Mouse (Mus musculus) liver (tissue): ENCODE measurements around the gene Lrrc42.

Experiments
- DNase-seq: peaks from one replicate; pipeline ENCODE4 v3.0.0-alpha.2; 2020; ENCODE audit warnings: mixed read lengths

Gene Lrrc42

DNA sequence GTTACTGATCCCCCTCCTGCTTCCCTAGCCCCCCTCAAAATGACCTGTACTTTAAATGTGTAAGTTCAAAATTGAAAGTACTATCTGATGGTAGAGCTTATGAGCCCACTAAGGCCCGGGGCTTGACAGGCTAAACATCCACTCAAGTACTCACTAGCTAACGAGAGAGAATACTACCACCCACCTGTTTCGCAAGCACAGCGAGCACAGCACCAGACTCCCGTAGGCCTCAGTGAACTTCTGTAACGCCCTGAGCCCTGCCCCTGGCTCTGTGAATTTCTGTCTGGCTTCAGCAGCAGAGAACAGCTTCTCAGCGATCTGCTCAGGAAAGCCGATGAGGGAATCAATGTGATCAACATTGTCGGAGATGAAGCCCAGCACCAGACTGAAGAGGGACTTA lies 6.2 kb downstream of the Lrrc42 start:
- DNase-seq, result peak; percentile 9

DNA sequence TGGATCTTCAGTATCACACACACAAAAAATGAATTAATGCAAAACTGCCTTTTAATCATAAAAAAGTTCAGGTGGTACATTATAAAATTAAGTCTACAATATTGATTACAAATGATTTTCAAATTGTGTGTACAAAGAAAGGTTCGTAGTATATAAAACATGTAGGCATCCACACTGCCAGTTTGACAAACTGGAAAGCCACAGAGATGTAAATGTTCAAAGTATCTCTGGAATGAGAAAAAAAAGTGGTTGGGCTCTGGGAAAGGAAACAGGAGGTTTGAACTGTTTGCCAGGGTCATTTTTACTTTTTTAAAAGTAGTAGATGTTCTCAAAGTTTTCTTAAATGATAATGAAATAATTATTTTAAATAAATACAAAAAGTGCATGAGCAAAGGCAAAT lies 7.3 kb downstream of the Lrrc42 start:
- no peak for DNase-seq

DNA sequence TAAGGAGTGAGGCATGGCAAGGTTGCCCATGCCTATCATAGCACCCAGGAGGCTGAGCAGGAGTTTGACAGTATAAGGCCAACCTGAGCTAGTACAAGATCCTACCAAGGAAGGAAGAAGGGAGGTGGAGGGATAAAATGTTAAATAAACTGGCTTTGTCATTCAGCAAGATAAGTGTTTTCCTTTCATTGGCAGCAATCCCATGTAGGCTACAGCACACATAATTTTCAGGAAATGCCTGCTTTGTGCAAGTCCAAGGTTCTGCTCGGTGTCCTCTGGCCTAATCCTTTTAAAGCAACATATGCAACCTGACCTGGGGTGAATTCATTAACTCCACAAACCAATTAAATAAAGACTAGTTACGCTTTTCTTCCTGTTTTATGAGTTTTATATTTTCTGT lies 8.0 kb downstream of the Lrrc42 start:
- DNase-seq, result no peak

DNA sequence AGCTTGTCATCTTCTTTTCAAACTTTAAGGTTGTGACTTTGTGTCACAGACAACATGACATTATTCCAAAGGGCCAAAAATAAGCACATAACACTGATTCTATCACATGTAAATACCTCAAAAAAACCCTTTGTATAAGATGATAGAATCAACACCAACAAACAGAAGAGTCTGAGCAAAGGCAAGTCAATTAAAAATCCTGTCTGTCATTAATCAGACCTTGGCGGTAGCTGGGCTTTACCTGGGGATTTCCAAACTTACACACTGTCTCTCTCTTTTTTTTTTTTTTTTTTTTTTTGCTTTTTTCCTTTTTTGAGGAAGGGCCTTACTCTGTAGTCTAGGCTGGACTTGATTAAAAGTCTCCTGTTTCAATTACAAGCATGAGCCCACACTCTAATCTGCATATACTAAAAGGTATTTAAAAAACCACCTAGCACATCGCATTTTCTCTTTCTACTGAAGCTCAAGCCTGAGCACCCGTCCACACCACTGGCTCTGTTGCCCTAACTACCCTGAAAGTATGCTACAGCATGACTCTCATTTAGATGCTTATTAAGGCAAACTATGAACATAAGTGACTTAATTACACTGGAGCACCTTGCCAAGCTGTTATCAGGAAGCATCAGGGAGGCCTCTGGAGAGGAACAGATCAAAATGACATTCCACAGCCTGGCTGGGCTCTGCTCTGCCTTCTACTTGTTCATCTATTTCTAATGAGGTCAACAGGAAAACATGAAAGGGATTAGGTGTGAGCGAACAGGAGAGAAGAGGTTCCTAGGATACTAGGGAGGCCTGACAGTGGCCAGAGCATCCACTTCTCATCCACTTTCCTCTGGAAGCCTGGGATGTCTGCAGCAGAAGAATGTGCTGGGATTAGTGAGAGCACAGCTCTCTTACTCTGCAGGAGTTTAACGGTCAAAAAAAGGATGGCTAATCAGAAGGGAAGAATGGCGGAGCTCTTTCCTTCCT lies 9.7 kb downstream of the Lrrc42 start:
- no peak for DNase-seq

DNA sequence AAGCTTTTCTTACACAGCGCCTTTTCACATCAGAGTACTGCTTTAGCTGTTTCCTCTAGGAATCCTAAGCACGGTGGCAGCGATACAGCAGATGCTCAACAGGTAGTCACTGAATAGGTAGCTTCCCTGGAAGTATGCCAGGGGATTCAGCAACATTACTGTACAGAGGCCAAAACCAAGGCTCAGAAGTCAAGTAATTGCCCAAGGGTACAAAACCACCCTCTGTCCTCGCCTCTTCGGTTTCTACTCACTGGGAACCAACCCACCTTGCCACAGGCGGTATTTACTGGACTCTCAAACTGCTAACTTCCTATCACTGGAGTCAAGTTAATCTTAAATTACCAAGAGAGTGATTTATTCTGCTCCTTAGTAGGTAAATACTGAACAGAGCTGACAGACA lies 13.1 kb downstream of the Lrrc42 start:
- no peak for DNase-seq

DNA sequence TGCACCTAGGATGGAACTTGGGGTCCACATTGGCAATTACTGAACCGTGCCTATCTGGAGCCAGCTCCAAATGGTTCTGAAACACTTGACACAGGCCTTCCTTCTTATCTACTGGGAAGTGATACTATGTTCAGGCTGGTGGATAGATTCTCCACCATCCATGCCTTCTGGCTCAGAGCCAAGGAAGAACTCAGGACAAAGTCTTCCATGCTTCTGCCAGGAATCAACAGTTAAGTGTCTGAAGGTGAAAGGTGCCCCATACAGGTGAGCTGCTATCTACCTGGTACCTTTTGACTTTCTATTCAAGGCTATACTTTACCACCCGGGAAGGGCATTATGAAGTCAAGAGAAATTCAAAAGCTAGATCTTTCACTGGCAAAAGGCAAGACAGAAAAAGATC lies 15.1 kb downstream of the Lrrc42 start:
- no peak for DNase-seq

DNA sequence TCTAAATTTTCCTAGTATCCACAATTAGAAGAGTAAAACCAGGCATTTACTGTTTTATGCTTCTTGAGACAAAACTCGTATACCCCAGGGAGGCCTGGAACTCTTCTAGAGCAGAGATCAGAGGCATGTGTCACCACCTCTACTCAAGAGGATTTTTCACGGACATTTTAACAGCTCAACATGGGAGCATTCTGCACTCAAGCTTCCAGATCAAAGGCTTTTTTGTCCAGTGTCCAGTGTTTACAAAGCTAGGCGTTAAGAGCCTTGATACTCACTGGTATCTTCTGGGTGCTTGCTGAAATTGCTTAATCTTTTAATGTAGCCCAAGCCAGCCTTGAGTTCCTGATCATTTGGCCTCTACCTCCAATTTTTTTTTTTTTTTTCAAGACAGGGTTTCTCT lies 21.1 kb downstream of the Lrrc42 start:
- no peak for DNase-seq

DNA sequence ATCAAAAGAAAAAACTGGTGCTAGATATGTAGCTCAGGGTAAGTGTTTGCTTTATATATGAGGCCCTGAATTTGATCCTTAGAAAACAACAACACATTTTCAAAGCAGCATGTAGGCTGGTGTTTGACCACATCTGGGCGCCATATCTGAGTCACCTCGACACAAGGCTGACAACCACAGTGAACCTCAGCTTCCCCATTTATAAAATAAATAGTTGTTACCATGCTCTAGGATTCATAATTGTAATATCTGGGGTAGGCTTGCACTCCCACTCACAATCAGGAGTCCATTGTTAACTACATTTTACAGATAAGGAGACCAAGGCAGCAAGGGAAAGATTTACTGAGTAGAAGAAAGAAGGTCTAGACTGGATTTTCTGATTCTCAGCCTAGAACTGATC lies 27.0 kb downstream of the Lrrc42 start:
- no peak for DNase-seq

DNA sequence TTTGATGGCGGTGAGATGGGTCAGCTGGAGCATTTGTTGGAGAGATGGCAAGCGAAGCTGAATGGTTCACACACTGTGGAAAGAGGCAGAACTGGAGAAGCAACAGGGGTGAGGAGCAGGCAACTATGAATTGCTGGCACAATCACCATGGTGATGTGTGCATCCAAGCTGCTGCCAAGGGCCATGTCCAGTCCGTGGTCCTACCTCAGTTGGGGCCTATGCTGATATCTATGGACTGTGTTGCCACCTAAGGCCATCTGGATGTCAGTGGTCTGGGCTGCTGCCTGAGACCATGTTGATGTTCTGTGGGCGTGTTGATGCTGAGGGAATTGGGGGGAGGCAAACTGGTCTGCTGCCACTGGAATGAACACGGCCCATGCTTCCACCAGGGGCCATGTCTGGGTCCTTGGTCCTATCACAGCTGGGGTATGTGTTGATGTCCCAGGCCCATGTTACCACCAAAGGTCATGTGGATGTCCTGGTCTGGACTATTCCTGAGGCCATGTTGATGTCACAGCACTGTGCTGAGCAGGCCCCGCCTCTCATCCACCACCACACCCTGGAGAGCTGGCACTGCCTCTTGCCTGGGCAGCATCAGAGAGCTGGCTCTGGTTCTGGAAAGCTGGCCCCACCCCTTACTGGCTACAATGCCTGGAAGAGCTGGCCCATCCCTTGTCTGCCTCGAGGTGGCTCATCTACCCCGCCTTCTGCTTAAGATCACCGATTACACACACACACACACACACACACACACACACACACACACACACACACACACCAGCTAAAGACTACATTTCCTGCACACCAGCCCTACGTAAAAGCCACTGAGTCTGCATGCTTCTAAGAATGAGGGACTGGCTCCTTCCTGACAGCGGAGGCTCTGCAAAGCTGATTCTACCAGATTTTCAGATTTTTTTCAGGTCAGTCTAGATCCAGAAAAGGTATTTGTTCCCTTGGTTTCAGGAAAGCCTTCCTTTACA lies 29.8 kb downstream of the Lrrc42 start:
- peak; percentile 51 for DNase-seq

DNA sequence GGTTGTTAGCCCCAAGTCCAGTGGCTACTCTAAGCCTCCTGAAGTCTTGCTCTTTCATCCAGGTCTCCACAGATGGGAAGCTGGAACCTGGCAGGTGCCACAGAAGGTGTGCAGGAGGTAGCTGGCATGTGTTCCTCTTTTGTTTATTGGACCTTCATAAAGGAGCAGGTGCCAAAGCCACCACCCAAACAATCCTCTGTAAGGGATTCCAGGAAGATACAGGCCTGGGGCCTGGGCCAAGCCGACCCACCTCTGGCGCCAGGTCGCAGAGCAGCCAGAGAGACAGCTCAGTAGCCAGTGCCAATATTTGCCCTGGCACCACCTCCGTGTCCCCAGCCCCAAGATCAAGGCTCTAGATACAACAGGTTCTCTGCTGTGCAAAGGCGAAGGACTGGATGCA lies 31.8 kb downstream of the Lrrc42 start:
- DNase-seq, result no peak

DNA sequence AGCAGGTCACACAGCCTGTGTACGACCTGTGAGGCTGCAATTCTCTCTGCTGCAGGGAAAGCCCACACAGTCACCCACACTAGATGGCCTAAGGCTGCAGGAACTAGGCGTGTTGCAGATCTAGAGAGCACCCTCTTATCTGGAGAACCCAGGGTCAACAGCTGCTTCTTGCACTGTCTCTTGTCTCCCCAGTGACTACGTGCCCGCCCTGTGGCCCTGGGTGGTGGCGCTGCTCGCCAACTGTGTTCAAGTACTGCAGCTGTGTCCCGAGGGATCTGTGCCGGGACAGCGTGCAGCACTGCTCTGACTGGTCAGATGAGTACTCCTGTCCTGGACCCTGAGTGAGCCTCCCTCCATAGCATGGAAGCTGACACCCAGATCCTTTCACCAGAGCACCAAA lies 35.8 kb downstream of the Lrrc42 start:
- peak; percentile 93 for DNase-seq

DNA sequence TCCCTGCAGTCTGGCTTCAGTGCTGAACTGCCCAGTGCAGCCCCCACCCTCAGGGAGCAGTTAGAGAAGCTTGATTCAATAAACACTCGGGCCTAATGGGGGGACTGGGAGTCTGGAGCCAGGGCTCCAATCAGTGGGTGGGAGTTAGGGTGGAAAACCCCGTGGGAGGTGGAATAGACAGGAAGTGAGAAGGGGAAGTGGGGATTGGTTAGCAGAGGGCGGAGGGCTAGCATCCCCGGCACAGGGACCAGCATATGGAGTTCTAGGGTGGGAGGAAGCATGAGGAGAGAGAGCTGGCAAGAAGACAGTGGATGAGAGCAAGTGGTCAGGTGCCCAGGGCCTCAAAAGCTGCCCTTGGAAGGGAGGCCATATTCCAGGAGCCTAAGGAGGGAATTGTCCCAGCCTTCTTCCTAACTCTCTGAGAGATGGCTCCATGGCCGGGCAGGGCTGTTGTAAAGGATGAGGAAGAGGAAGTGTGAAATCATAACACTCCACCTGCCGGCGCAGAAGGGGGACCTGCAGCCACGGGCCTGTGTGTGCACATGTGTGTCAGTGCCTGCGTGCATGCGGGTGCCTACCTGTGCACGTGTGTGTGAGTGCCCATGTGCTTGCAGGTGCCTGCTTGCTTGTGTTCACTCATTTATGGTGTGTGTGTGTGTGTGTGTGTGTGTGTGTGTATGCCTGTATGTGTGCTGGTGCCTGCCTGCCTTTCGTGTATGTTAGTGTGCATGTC lies 39.9 kb downstream of the Lrrc42 start:
- no peak for DNase-seq

DNA sequence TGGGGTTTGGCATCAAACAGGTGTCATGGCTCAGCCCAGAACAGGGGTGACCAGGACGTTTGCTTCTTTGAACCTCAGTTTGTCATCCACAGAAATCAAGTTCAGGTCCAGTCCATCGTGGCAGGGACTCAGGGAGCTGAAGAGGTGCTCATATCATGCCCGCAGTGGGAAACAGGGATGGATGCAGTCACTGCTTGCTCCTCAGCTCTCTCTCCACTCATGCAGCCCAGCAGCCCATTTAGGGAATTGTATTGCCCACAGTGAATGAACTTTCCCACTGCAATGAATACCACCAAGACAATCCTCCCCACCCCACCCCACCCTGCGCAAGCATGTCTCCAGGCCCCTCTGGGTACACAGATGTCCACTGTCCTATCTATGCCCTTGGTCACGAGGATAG lies 41.4 kb downstream of the Lrrc42 start:
- DNase-seq, result no peak

DNA sequence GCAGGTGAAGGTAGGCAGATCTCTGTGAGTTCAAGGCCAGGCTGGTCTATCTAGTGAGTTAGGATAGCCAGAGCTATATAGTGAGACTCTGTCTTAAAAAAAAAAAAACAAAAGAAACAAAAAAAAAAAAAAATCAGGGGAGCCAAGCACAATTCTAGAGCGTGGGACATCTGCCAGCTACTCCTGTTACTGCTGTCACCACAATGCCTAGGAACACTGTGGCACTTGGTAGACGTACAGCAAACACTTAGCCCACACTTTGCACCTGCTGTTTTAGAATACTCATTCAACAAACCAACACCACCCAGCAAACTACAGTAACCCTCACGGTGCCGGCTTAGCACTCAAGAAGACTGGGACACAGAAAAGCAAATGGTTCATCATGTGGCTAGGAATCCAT lies 41.9 kb downstream of the Lrrc42 start:
- no peak for DNase-seq

DNA sequence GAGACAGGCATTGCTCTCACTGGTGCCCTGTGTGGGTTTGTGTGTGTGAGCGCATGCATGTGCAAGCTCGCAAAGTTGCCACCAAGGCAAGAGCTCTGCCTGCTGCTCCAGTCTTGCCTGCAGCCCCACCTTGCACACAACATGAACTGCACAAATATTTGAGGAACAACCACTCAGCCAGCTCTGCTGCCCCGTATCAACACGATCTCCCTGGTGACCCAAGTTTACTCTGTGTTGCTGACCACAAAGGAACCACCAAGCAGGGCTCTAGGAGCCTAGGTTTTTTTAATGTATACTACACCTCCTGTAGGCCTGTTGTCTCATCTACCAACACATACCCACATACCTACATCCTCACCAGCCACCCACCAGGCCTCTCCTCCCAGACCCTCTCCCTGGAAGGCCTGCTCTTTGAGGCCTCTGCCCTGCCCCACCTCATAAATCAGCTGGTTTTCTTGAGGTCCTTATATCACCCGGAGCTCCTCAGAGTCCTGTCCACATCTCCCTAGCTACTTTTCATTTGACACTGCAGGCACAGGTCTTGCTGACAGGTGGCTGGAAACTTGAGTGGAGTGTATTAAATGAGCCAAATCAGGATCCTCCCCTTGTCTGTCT lies 42.7 kb downstream of the Lrrc42 start:
- DNase-seq, result no peak

DNA sequence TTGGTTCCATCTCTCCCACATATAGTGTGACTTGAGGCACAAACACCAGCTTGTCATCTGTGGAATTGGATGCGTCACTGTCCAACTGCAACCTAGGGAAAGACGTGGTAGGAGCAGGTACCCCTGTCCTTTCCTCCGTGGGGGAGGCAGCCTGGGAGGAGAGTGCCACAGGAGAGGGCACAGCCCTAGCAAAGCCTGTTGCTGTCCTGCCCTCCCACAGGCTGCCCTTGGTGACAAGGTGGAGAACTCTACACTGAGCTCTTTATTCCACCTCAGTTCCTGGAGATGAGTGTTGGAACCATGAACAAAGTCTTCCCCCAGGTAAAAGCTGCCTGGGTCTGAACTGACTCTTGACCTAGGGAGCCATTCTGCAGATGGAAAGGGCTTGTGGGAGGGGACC lies 44.5 kb downstream of the Lrrc42 start, which contains the start of gene Ldlrad1:
Ldlrad1 (plus strand) TSS at position 301 of the 400 bp plus-strand sequence.
- DNase-seq, result no peak

DNA sequence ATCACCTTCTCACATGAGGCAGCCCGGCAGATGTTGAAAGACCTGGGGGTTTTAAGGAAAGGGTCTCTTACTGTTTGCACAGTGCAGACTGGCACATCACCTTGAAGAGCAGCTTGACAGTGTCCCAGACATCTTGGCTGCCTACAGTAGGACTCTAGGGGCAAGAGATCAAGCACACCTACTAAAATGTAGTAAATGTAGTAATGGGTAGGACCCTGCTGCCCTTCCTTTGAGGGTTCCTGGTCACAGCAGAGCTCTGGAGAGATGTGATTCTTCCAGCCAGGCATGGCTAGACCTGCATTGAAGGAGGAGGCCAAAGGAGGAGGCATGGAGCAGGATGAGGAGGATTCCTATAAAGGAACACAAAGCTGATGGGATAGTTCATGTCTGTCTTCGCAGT lies 46.3 kb downstream of the Lrrc42 start:
- DNase-seq, result no peak

DNA sequence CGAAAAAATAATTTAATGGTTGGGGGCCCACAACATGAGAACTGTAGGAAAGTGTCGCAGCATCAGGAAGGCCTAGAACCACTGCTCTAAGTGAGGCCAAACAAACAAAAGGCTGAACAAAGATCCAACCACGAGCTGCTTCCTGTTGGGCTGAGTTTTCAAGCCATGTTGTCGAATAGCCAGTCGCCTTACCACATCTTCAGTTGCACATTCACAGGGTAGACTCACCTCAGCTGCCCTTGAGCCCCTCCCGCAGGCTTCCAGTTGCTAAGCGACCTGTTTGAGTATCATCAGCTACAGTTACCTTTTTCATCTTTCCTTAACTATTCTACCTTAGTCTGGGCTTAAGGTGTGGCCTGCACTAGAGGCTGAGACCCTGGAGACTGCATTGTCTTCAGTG lies 50.3 kb downstream of the Lrrc42 start:
- no peak for DNase-seq

DNA sequence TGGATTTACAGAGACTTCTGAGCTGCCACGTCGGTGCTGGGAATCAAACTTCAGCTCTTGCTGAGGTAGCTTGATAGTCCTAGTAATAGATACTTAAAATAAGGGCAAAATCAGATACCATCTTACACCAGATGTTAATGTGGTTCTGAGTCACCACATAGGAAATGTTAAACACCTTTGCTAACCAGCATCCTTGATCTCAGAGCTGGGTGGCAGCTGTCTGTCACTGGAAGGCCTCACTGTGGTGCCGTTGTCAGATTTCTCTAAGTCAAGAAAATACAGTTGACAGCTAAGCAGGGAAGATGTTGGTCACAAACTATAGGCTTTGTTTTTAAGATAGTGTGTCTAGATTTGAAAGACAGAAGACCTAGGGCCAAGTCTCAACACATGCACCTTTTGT lies 51.6 kb downstream of the Lrrc42 start:
- no peak for DNase-seq

DNA sequence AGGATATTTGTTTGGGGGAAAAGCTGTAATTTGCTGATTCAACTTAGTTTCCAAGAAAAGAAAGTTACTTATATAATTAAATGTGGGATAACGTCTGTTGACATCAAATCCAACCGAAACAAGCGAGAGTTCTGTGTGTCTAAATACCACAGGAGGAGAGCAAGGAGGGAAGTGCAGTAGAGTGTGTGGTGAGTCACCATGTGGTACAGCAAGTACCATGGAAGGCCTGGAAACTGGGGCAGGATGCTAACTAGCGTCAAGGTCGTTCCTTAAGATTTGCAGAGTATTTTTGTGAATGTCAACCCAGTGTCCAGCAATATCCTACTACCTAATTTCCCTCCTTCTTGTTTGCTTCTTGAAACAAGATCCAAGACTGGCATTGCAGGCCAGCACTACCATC lies 55.3 kb downstream of the Lrrc42 start:
- no peak for DNase-seq

DNA sequence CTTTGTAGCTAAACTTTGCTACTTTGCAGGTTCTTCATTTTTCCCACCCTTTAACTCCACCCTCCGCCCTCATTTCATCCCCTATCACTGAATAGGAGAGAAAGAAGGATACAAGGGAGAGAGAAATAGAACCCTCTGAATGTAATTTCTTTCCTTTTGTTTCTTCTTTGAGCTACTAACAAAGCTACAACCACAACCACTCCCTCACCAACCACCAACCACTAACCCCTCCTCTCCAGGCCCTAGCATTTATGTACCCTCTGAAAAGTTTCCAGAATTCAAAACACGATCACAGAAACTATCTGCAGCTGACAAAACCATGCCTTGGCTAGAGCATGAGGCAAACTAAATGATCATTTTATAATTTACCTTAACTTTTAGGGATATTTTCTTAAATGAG lies 56.9 kb downstream of the Lrrc42 start:
- no peak for DNase-seq

DNA sequence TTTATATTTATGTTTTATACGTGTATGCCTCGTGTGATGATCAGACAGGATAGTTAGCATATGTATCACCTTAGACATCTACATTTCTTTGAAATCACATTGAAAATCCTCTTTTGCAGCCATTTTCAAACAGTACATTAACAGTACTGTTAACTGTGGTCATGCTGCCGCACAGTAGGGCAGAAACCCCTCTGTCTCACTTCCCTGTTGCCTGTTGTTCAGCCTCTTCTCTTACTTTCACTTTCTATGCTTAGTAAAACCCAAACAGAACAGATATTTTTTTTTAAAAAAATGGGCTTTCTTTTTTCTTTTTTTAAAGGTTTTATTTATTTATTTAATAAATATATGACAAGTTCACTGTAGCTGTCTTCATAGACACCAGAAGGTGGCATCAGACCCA lies 59.5 kb downstream of the Lrrc42 start:
- no peak for DNase-seq
